Mouse (Mus musculus) heart, embryonic 11.5 days (tissue): ENCODE data around the gene Pwwp2b. TPM values are rescaled to one million over a fixed set of nuclear protein-coding genes. Genes with fewer than 3 reads are reported as not detected.

Experiments
- ATAC-seq: fragments of 200-750 bp; cut with Nextera tagmentation; replicated peaks from 2 replicates; pipeline ENCODE4 v1.8.0; 2017; ENCODE audit warnings: moderate library complexity; ENCODE audit not compliant: insufficient number of reproducible peaks, low FRiP score, low TSS enrichment
- H3K27ac ChIP-seq: fragments of 300-500 bp; sonication (generic); 2 replicates; pipeline ENCODE4 v1.5.1; 2014; ENCODE audit warnings: mild to moderate bottlenecking, low read depth, low read length
- H3K27me3 ChIP-seq: fragments of 300-500 bp; sonication (generic); 2 replicates; pipeline ENCODE4 v1.6.1; 2014; ENCODE audit warnings: mild to moderate bottlenecking, low read length, mixed read lengths; ENCODE audit not compliant: control insufficient read depth, insufficient read depth
- H3K36me3 ChIP-seq: fragments of 300-500 bp; sonication (generic); 2 replicates; pipeline ENCODE4 v1.6.1; 2014; ENCODE audit warnings: mild to moderate bottlenecking, low read length, moderate library complexity, mixed read lengths; ENCODE audit not compliant: control insufficient read depth, insufficient read depth
- H3K4me1 ChIP-seq: fragments of 300-500 bp; sonication (generic); 2 replicates; pipeline ENCODE4 v1.6.1; 2014; ENCODE audit warnings: low read length; ENCODE audit not compliant: control insufficient read depth, insufficient read depth
- H3K4me2 ChIP-seq: fragments of 300-500 bp; sonication (generic); 2 replicates; pipeline ENCODE4 v1.6.1; 2014; ENCODE audit warnings: mild to moderate bottlenecking, moderate library complexity
- H3K4me3 ChIP-seq: fragments of 300-500 bp; sonication (generic); 2 replicates; pipeline ENCODE4 v1.5.1; 2014; ENCODE audit warnings: low read depth, low read length
- H3K9ac ChIP-seq: fragments of 300-500 bp; sonication (generic); 2 replicates; pipeline ENCODE4 v1.6.1; 2014; ENCODE audit warnings: mild to moderate bottlenecking, low read depth, low read length, moderate library complexity
- H3K9me3 ChIP-seq: fragments of 300-500 bp; sonication (generic); replicated peaks from 2 replicates; pipeline ENCODE4 v1.6.1; 2016; ENCODE audit warnings: low read length; ENCODE audit not compliant: control insufficient read depth
- WGBS: fragments of 180-500 bp; shearing (Covaris S2); extraction: QIAGEN DNeasy Blood & Tissue Kit; methylation state at CpG from one replicate; pipeline ENCODE4 v1.1.7; 2014; ENCODE audit not compliant: insufficient replicate concordance; 5-methylcytosine and 5-hydroxymethylcytosine counted together
- polyA plus RNA-seq: library from polyadenylated mRNA; unstranded; fragments of >200 nt; fragmentation: Nextera tagmentation; extraction: Ambion mirVana; gene quantifications from 2 replicates; pipeline ENCODE4 v1.2.1, GENCODE M21; 2014

Pwwp2b gene
- polyA plus RNA-seq, 1 experiment from 2014 or later, result 8.4 TPM

- Histone ChIP-seq H3K27ac (no peak overlapping the region; the same call in 1 of the 2 replicates), H3K4me1 (peaks cover 50% of the 10 kb centered on the region)
- WGBS, result 66% methylated on average over 12 of the region's 12 CpGs
Measured at GRCm38 (mm10) chr7:139230241-139230640, 18.0 kb upstream of the Pwwp2b start.

DNA sequence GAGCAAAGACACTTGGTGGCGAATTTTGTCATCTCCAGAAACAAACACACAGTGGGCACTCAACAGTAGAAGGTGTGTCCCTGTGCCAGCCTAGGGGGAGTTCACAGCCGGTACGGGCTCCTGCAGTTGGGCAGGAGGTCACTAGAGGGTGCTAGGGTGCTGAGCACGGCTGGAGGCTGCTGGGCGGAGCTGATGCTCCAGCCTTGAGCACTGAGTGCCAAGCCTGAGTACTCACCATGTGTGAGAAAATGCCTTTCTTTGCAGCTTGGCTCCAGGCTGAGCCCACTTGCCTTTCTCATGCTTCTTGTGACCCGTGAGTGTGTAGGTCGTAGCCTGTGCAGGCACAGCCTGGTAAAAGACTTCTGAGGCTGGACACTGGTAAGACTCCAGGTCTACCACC, 14.6 kb upstream of the Pwwp2b start:
- peaks cover 36% of the 10 kb centered on the region for H3K4me1 ChIP-seq
- no peaks in the 10 kb centered on the region for H3K36me3 ChIP-seq
- ATAC-seq, result peak; percentile 60; the same call in 1 of the 2 replicates
- H3K9me3 ChIP-seq, result no peaks in the 10 kb centered on the region
- H3K27me3 ChIP-seq, result no peaks in the 10 kb centered on the region; the same call in 1 of the 2 replicates
- under 1% methylated on average over 7 of the region's 7 CpGs for WGBS
- no peak overlapping the region for H3K4me3 ChIP-seq
- no peak overlapping the region for H3K4me2 ChIP-seq
- H3K27ac ChIP-seq, result no peak overlapping the region
- no peak overlapping the region for H3K9ac ChIP-seq

More at GRCm38 (mm10) chr7:139230241-139230640, 18.0 kb upstream of the Pwwp2b start:
- H3K4me2 ChIP-seq, result no peak overlapping the region
- H3K27me3 ChIP-seq, result no peaks in the 10 kb centered on the region
- no peak overlapping the region for H3K4me3 ChIP-seq
- H3K9ac ChIP-seq, result no peak overlapping the region
- no peaks in the 10 kb centered on the region for H3K36me3 ChIP-seq
- no peaks in the 10 kb centered on the region for H3K9me3 ChIP-seq
- ATAC-seq, result no peak

DNA sequence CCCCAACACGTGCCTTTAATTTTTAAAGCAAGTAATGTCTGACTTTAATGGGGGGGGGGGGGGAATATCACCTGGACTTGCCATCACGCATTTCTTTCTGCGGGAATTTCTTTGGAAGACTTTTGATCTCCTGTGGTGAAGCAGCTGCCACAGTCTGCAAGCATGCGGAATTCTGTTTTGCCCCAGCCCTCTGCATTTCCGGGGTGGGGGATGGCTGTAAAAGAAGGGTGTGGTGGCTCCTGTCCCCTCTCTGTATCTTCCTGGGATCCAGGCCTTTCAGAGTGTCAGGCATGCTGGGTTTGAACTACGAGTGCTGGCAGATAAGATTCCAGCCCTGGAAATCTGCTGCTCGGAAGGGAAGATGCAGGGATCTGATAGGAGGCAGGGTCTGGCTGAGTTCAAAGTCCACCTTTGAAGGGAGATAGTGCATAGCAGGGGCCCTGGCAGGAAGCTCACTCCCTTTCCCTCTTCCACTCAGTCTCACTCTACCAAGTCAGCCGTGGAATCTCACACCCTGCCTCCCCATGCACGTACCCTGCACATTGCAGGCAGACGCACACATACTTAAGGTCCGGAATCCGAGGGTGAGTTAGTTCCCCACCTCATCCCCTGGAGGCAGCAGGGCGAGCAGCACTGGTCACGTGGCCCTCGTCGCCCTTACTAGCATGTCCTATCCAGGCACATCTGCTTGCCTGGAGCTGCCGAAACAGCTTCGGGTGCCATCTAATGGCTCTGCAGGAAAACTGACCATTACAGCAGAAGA, 13.7 kb upstream of the Pwwp2b start:
- H3K4me3 ChIP-seq, result no peak overlapping the region
- 0 out of 2 replicates have a peak overlapping the region, but pooled peaks have one; percentile 44 for H3K9ac ChIP-seq
- ATAC-seq, result peak; percentile 66; the same call in 1 of the 2 replicates
- no peaks in the 10 kb centered on the region for H3K9me3 ChIP-seq
- peak overlapping the region; percentile 44 for H3K4me2 ChIP-seq
- H3K4me1 ChIP-seq, result peaks cover 27% of the 10 kb centered on the region
- WGBS, result 2% methylated on average over 18 of the region's 18 CpGs
- no peaks in the 10 kb centered on the region for H3K36me3 ChIP-seq
- H3K27me3 ChIP-seq, result no peaks in the 10 kb centered on the region; the same call in 1 of the 2 replicates
- peak overlapping the region; percentile 68 for H3K27ac ChIP-seq

GRCm38 (mm10) chr7:139235651-139236358, 12.5 kb upstream of the Pwwp2b start:
- ATAC-seq, result no peak
- no peak overlapping the region; the same call in 1 of the 2 replicates for H3K9ac ChIP-seq
- no peak overlapping the region for H3K4me2 ChIP-seq
- H3K9me3 ChIP-seq, result no peaks in the 10 kb centered on the region
- 81% methylated on average over 12 of the region's 12 CpGs for WGBS
- H3K4me3 ChIP-seq, result no peak overlapping the region
- H3K36me3 ChIP-seq, result no peaks in the 10 kb centered on the region
- peak overlapping the region; percentile 68; the same call in 1 of the 2 replicates for H3K27ac ChIP-seq
- peaks cover 17% of the 10 kb centered on the region for H3K4me1 ChIP-seq
- peaks cover 2% of the 10 kb centered on the region; the same call in 1 of the 2 replicates for H3K27me3 ChIP-seq

- no peak overlapping the region for H3K4me2 ChIP-seq
- 59% methylated on average over 3 of the region's 3 CpGs for WGBS
- H3K9me3 ChIP-seq, result no peaks in the 10 kb centered on the region
- H3K27me3 ChIP-seq, result peaks cover 2% of the 10 kb centered on the region; the same call in 1 of the 2 replicates
- H3K36me3 ChIP-seq, result no peaks in the 10 kb centered on the region
- no peak overlapping the region for H3K27ac ChIP-seq
- no peak for ATAC-seq
- no peak overlapping the region for H3K4me3 ChIP-seq
- peaks cover 13% of the 10 kb centered on the region for H3K4me1 ChIP-seq
- H3K9ac ChIP-seq, result no peak overlapping the region
Measured at GRCm38 (mm10) chr7:139239432-139239831, 8.8 kb upstream of the Pwwp2b start.

DNA sequence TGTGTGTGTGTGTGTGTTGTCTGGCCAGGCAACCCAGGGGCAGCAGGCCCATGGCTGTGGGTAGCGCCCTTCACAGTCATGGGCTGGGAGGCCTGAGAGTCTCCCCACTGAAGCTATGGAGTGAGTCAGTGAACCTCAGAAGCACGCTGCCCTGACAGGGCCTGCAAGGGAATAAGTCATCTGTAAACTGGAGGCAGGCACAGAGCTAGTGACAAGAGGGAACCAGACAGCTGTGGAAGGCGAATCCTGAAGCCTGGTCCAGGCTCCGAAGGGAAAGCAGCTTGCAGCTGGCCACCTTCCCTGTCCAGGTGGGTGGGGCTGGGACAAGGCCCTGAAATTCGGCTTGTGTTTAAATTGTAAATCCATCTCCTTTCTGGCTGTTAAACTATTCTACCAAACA, 2.2 kb upstream of the Pwwp2b start:
- no peak for ATAC-seq
- Histone ChIP-seq H3K9me3 (no peaks in the 10 kb centered on the region), H3K4me1 (peaks cover 41% of the 10 kb centered on the region), H3K4me2 (no peak overlapping the region), H3K9ac (no peak overlapping the region), H3K4me3 (no peak overlapping the region), H3K36me3 (no peaks in the 10 kb centered on the region), H3K27me3 (no peaks in the 10 kb centered on the region), H3K27ac (no peak overlapping the region)
- WGBS, result 65% methylated on average over 5 of the region's 5 CpGs

- Histone ChIP-seq H3K27me3 (no peaks in the 10 kb centered on the region), H3K4me2 (peak overlapping the region; percentile 92), H3K9me3 (no peaks in the 10 kb centered on the region), H3K4me1 (peaks cover 52% of the 10 kb centered on the region), H3K9ac (peak overlapping the region; percentile 80), H3K4me3 (peak overlapping the region; percentile 63), H3K36me3 (no peaks in the 10 kb centered on the region), H3K27ac (peak overlapping the region; percentile 80)
- 4% methylated on average over 38 of the region's 38 CpGs for WGBS
- no peak for ATAC-seq
Measured at GRCm38 (mm10) chr7:139246931-139247880, 1.1 kb upstream of the Pwwp2b start.
